Mouse (Mus musculus) layer of hippocampus, adult 9-11 months (tissue): ENCODE measurements around the gene Panx2.

Source experiments
- DNase-seq: peaks from one replicate; pipeline ENCODE4 v3.0.0; 2022

Gene Panx2

DNA sequence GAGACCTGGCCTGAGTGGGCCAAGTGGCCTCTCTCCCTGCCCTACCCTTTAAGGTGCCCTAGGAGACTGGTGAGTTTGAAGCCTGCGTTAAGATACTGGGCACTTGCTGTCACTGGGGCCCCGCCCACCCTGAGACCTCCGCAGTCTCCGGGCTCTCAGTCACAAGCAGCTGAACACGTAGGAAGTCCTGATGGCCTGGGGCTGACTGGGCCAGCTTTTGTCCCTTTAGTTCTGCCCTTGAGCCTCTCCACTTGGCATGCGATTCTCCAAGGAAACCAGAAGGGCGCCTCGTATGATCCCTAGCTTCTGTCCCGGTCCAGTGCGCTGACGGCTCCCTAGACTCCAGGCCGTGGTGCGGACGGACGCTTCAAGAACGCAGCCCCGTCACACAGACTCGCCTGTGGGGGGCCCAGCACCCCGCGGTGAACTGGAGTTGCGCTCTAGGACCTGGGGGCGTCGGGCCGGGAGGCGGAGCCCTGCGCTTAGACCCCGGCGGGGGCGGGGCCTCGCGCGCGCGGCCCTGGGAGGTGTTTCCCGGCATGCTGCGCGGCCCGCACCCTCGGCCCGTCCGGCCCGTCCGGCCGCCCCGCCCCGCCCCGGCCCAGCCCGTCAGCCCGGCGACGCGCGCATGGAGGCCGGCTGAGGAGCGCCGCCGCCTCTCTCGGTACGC, 16.1 kb downstream of the Panx2 start:
- DNase-seq, result peak; percentile 88

DNA sequence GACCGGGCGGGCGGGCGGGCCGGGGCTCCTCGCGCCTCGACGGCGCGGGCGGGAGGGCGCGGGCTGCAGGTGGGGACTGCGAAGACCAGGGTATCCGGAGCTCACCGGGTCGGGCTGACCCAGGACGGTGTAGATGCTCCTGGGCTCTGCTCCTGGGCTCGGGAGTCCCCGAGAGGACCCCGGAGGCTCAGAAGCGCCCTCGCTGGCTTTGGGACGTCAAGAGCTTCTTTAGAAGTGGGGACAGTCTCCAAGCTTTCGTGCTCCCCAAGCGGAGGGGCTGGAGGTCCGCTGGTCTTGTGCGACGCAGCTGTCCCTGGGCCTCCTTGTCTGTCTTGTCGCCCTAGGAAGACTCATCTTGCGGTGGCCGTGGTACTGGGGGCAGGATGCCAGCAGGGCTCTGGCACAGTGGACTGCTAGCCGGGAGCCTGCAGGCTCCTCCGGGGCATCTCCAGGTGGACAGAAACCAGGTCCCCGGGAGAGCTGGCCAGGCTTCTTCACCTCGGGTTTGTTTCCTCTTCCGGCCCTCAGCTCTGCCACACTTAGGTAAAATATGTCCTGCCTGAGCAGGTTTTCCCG, 16.7 kb downstream of the Panx2 start:
- DNase-seq, result peak; percentile 51

DNA sequence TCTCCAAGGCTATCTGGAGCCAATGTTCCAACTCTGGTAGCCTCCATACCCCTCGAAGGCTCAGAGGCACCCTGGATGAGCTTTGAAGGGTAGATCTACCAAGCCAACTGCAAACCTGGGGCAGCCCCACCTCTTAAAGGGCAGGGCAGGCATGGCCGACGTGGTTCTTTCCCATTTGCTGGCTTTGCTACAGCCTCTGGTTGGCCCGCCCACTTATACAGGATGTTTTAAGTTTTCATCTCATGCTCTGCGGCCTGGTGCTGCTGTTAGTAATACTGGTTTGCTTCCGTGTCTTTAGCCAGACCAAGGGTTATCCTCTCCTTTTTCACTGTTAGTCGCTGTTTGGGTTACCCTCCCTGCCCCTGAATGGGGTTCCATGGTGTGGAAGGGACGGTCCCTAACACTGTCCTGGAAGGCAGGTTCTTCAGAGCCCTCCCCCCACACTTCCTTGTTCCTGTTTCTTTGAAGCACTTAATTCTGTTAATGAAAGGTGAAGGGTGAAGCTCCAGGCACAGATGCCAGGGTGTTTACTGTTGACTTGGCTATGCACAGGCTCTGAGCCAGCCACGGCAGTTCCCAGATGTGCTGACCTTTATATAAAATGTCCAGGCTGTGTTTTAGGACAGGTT, 18.8 kb downstream of the Panx2 start:
- no peak for DNase-seq

DNA sequence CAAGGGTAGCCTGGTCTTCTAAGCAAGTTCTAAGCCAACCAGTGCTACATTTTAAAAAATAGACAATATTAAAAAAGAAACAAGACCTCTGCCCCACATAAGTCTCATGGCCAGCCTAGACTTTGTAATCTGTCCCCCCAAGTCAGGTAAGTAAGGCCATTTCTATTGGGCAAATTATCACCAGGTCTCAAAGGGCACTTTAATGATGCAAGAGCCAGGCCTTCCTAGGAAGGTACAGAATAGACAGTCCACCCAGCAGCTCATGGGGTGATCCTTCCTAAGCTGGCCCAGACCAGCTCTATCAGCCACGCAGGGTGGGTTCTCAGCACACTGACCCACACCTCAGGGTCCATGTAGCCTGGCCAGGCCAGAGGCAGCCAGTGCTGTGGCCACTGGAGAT, 24.4 kb downstream of the Panx2 start:
- no peak for DNase-seq

DNA sequence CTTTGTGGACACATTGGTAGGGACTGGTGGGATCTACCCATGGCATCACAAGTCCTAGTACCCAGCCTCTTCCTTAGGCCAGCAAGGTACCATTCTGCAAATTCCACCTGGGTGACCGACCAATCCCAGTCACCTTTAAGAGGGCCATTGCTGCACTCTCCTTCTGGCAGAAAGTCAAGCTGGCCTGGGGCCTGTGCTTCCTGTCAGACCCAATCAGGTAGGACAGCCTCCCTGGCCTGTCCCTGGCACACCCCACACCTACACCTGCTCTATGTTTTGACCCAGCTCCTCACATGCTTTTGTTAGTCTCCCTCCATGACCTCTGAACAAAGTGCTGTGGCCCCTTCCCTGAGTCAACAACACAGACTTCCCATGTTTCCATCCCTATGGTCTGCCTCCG, 25.3 kb downstream of the Panx2 start:
- DNase-seq, result no peak

DNA sequence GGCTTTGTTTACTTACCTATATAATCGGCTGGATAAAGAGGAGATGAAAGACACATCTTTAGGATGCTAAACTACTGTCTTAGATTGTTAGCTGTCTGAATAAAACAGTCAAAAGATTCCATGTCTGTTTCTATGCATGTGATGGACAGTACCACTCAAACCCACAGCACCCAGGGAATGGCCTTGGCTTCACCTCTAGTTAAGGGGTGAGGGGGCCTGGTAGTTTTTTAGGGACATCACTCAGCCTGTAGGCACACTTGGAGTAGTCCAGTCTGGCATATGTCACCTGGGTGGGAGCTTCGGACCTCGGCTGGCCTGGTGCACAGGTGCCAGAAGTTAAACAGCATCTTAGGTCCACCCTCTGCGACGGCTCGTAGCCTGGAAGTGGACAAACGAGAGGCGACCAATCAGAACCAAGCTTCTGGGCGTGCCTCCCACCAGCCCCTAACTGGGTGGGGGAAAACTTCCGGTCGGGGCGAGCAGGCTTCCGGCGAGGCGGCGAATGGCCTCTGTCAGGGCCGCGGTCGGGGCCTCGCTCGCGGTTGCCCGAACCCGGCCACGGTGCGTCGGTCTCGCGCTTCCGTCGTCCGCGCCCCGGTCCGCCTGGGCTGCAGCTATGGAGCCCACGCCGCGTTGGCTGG, 29.2 kb downstream of the Panx2 start, which contains the start of gene Selenoo:
Gene Selenoo (plus strand): TSS at position 478 of the 641 bp plus-strand sequence.
- peak; percentile 88 for DNase-seq

DNA sequence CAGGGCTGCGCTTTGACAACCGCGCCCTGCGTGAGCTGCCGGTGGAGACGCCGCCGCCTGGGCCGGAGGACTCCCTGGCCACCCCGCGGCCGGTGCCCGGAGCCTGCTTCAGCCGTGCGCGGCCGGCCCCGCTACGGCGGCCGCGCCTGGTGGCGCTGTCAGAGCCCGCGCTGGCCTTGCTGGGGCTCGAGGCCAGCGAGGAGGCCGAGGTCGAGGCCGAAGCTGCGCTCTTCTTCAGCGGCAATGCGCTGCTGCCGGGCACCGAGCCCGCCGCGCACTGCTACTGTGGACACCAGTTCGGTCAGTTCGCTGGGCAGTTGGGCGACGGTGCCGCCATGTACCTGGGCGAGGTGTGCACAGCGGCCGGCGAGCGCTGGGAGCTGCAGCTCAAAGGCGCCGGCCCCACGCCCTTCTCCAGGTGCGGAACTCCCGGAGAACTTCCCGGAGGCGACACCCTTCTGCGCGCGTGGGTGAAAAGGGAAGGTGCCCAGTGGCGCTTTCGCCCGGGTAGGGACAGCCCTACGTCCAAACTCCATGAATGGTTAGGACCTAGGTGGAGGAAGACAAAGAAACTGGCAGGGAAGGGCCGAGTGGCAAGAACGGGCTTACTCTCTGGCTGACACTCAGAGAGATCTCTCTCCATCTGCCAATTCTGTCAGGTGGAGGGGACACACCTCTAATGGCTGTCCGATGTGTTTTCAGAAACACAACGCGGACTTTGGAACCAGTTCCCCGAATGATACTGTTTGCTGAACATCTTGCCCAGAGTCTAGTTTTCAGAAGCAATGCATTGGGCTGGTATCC, 29.9 kb downstream of the Panx2 start:
- no peak for DNase-seq

DNA sequence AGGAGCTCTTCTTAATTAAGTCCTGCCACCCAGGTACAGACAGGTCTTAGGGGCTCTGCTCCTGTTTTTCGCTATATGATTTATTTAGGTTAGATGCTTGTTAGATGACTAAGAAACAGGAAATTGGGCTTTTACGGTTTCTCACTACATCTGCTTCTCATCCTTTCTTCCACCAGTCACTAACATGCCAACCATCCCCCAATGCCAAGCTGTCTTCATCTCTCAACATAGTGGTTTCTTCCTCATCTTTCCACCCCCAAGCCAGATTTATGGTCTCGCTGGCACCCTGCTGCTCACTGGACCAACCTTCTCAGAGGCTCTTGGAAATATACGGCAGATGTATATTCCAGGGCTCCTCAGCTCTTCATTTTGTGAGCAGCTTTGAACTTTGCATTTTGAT, 31.1 kb downstream of the Panx2 start:
- DNase-seq, result no peak

DNA sequence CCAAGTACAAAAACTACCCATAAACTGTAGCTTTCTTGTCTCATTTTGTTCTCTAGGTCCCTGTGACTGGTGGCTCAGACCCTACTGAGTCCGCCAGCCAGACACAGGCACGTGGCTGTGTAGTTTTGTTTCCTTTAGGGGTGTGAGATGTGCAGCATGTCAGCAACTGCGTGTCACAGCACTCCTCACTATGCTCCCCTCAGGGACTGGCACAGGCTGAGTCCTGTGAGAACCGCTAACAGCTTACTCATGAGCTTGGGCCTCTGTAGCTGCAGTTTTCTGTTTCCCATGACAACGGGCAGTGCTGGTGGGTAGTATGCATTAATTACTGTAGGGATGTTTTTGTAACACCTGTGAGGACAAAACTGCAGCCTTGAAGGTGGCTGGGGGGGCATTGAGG, 32.6 kb downstream of the Panx2 start:
- DNase-seq, result no peak

DNA sequence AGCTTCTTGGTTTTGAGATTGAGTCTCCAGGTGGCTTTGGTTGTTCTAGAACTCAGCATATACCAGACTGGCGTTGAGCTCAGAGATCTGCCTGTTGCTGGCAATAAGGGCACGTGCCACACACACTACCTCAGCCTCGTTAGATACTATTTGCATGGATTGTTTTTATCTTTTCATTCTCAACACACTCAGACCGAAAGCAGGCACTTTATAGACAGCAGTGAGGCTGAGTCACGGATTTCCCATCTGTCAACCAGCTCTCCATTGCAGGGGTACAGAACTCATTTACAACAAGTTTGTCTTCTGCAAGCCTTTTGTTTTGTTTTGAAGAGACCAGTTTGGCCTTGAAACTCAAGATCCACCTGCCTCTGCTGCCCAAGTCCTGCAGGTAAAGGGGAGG, 37.9 kb downstream of the Panx2 start:
- peak; percentile 64 for DNase-seq

DNA sequence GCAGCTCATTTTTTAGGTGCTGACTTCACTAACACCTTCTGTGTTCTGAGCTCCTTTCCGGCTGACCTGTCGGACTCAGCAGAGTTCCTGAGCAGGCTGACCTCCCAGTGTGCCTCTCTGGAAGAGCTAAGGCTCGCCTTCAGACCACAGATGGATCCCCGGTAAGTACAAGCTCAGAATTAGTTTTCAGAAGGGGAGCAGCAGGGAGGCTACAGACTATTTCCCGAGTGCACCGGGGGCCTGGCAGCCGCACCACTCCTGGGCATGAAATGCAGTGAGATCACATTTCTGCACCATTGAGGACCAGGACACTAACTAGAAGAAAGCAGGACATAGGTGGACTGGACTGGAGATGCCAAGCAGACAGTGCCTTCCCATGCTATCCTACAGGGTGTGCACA, 39.1 kb downstream of the Panx2 start:
- DNase-seq, result no peak

DNA sequence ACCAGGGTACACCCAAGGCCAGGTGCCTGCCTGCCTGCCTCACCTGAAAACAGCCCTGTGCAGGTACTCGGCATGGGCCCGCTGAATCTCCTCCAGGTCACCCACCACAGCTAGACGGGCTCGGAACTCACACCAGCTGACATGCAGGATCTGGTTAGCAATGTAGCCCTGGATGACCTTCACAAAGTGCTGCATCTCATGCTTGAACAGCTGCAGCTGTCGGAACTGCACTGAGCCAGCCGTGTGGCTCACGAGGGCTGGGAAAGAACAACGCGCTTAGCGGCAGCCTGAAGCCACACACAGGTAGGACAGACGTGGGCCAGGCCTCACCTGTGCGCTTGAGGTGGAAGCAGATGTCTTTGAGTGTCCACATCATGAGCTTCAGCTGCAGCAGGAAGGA, 41.3 kb downstream of the Panx2 start:
- no peak for DNase-seq

DNA sequence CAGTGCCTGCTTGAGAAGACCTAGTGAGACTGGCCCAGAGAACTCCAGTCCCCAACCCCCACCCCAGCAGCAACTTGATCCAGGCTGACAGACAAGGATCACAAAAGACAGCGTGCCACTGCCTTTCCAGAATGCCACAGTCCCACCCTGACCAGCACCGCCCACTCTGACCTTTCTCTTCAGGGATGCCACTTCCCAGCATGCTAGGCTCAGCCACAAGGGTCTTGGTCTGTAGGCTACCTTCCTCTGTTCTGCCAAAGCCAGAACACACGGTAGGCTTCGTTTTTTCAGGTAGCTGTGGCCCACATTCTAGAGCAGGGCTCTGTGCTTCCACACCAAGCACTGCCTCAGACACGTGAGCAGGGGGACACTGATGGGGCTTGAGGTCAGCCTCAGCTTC, 43.1 kb downstream of the Panx2 start:
- DNase-seq, result no peak

DNA sequence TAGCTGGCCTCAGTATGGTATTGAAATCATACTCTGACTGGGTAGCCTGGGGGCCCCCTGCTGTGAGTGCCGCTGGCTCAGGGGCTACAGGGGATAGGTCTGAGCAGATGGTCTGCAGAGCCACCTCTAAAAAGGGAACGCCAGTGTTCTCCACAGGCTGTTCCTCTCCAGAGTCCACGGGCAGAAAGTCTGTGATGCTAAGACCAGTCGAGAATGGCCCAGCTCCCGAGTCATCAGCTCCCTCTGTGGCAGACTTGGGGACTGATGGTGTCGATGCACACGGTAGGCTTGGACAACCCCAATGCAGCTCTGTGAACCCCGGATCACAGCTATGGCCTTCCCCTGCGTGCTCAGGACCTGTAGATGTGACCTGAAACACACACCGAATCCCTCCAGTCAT, 44.4 kb downstream of the Panx2 start:
- no peak for DNase-seq

DNA sequence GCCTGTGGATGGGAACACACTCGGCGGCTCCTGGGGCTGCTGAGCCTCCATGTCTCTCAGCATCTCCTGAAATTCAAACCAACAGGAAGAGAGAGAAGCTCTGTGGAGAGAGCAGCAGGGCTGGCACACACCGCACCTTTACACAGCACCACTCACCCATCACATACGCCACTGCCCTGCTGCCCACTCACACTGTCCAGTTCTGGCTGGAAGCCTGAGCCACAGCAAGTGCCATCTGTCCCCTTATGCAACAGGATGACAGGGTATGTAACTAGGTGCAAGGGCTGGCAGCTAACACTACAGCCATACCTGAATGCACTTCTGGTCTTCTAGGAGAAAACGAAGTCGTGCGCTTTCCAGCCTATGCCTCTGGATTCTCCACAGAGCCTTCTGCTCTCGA, 44.9 kb downstream of the Panx2 start:
- DNase-seq, result no peak

DNA sequence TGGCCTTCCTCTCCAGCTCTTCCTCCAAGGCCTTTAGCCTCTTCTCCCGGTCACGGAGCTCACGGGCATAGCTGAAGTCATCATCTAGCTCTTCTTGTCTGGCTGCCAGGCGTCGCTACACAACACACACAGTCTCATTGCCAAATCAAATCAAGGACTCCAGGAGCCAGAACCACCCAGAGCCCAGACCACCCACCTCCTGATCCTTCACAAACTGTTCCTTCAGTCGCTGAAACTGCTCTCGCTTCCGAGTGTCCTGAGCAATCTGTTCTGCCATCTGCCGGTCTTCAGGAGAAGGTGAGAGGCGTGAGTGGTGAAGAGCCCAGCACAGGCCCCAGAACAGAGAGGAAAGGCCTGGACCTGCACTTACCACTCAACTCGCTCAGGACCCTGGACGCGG, 46.5 kb downstream of the Panx2 start:
- DNase-seq, result no peak

DNA sequence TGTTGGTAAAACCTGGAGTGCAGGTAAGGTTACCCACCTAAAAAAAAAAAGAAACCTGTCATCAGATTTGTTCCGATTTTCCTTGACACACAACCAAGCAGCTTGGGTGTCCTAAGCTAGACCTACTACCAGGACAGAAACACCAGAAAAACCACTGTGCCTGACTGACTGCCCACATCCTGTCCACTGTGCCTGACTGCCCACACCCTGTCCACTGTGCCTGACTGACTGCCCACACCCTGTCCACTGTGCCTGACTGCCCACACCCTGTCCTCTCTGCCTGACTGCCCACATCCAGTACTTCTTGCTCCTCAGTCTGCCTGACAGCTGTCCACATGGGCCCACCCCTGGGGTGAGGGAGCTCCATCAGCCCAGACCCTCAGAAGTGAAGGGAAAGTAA, 47.4 kb downstream of the Panx2 start:
- DNase-seq, result no peak

DNA sequence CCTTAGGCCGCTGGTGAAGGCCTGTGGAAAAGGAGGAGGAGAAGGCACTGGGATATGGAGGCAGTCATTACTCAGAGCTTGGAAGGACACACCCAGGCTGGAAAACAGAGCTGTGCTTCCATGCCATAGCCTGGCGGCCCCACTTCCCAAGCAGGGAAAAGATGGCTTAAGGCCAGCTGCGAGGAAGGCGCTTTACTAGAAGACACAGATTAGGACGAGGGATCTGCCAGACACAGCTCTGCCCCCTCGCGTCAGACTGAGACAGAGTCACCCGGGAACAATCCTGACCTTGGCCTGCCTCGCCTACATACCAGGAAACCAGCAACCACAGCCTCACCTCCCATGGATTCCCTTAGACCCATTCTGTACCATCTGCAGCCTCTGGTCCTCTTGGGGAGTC, 50.6 kb downstream of the Panx2 start:
- DNase-seq, result no peak

DNA sequence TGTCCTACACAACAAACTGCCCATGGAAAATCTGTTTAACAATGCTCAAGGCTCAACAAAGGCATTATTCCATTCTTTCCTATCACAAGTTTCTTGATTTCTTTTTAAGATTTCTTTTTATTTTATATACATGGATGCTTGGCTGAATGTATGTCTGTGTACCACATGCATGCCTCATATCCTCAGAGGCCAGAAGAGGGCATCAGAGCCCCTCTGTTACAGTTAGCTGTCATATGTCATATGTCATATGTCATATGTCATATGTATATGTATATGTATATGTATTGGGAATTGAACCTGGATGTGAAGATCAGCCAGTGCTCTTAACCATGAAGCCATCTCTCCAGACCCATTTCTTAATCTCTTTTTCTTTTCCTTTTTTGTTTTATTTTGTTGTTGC, 58.5 kb downstream of the Panx2 start:
- no peak for DNase-seq

DNA sequence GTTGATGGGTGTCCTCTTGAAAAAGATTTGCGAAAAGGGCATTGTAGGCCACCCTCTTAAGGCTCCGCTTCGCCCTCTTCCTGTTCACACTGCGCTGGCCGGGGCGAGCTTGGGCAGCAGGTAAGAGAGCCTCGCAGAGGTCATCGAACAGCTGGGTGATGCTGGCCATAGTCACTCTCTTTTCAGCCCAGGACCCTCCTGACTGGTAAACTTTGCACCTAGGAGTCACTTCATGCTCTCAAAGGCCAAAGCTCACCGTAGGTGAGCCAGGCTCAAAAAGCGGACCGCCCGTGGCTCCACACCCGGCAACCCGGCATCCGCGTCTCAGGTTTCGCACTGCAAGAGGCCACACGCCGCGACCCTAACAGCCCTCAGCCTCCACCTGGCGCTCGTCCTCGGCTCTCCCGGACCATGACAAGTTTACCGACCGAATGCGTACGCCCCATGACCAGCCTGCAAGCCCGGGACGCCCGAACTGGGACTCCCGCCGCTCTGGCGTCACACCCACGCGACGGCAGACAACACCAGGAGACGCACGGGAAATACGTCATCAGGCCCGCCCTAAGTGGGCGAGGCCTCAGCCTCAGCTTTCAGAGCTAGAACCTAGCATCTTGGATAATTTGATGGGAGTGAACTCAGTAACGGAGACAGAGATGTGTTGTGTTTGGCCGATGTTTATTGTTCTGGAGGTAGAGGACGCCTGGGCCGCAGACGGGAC, 63.3 kb downstream of the Panx2 start, which contains the start of gene Tubgcp6:
Gene Tubgcp6 (minus strand): TSS at position 464 of the 718 bp plus-strand sequence.
- DNase-seq, result peak; percentile 95
